Mouse (Mus musculus) neutrophil, adult 5-6 weeks (primary cell): ENCODE data around the gene Rab26. TPM values are rescaled to one million over a fixed set of nuclear protein-coding genes. Genes with fewer than 3 reads are reported as not detected.

ENCODE experiments used
- ATAC-seq: fragments of 151-379, 151-347 bp; 2 replicates; pipeline ENCODE4 v1.8.0; 2017; ENCODE audit warnings: mild to moderate bottlenecking, moderate TSS enrichment; ENCODE audit not compliant: insufficient number of reproducible peaks, poor library complexity, low FRiP score, severe bottlenecking; ENCODE audit errors: extremely low read depth
- total RNA-seq: library from RNA; stranded (forward); fragments of 200-1000 nt; gene quantifications from 2 replicates; pipeline ENCODE4 v1.2.3, GENCODE M21; 2017

The Rab26 gene
- total RNA-seq, 1 experiment from 2014 or later: not detected

GRCm38 (mm10) chr17:24527315-24527714, 6.7 kb downstream of the Rab26 start:
- no peak for ATAC-seq

GRCm38 (mm10) chr17:24524734-24525133, 9.3 kb downstream of the Rab26 start:
- no peak for ATAC-seq

- no peak for ATAC-seq
These were observed 13.6 kb downstream of the Rab26 start for GRCm38 (mm10) chr17:24520450-24520849.

GRCm38 (mm10) chr17:24514270-24515257, 19.4 kb downstream of the Rab26 start:
- ATAC-seq: no peak

- no peak for ATAC-seq
These were observed 20.4 kb downstream of the Rab26 start for GRCm38 (mm10) chr17:24513609-24514008.

- no peak for ATAC-seq
These were observed 26.1 kb downstream of the Rab26 start for GRCm38 (mm10) chr17:24507806-24508460.

GRCm38 (mm10) chr17:24507129-24507664, 26.8 kb downstream of the Rab26 start:
- ATAC-seq: no peak

GRCm38 (mm10) chr17:24506332-24507070, 27.5 kb downstream of the Rab26 start:
- no peak for ATAC-seq

GRCm38 (mm10) chr17:24505286-24505955, 28.6 kb downstream of the Rab26 start:
- ATAC-seq: no peak

- no peak for ATAC-seq
These were observed 29.9 kb downstream of the Rab26 start for GRCm38 (mm10) chr17:24504085-24504484.

GRCm38 (mm10) chr17:24502208-24502607, 31.8 kb downstream of the Rab26 start:
- no peak for ATAC-seq

GRCm38 (mm10) chr17:24496026-24496425, 38.0 kb downstream of the Rab26 start:
- no peak for ATAC-seq

GRCm38 (mm10) chr17:24495443-24495842, 38.6 kb downstream of the Rab26 start:
- ATAC-seq: no peak

- no peak for ATAC-seq
These were observed 39.2 kb downstream of the Rab26 start for GRCm38 (mm10) chr17:24494627-24495335.

GRCm38 (mm10) chr17:24490399-24490798, 43.6 kb downstream of the Rab26 start:
- ATAC-seq: no peak

GRCm38 (mm10) chr17:24489265-24490030, 44.6 kb downstream of the Rab26 start:
- ATAC-seq: no peak

- no peak for ATAC-seq
These were observed 45.2 kb downstream of the Rab26 start for GRCm38 (mm10) chr17:24488662-24489264.
